Mouse (Mus musculus) ES-Bruce4 (cell line): ENCODE data around the gene Kat6b.

Source experiments
- CTCF ChIP-seq: IDR thresholded peaks from one replicate; pipeline ENCODE4 v1.8.1; 2011; ENCODE audit warnings: low read depth, low read length
- EP300 ChIP-seq: IDR thresholded peaks from 2 replicates; pipeline ENCODE4 v1.6.1; 2011; ENCODE audit warnings: low read depth, low read length; ENCODE audit not compliant: insufficient read depth
- POLR2A ChIP-seq: IDR thresholded peaks from one replicate; pipeline ENCODE4 v1.8.1; 2011; ENCODE audit warnings: low read length; ENCODE audit not compliant: insufficient read depth

DNA sequence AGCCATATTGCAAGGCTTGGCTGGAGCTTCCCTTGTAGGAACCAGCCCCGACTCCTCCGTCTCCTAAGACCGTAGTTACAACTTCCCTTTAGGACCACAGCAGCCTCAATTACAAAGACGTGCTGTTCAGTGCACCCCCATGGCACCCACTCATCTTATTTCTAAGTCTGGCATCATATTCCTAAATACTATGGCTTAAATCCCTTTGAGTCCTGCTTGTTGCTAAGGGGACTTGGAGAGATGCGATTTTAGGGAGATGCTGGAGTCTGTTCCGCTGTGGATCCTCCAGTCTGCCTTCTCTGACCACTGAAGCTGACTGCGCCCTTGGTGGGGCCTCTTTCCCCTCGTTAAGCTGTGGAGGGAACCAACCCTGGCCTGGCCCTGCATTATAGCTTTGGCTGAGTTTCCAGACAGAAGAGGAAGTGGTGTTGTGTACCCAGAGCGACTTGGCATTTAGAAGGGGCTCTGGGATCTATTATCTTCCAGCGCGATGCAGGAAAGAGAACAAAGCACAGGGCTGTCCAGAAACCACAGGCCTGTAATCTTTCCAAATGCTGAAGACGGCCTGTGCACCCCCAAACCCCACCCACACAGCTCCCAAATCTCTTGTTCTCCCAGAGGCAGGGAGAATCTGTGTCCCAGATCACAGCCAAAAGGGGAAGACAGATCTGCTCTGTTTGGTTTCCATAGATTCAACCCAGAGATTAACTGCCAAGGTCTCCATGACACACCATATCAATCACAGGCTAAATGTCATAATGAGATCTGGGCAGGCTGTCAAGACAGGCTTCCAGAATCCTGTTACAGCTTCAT is 225.7 kb downstream of the Kat6b start:
- TF ChIP-seq POLR2A (no peak), CTCF (no peak), EP300 (no peak)
